In the genomic region with DNA sequence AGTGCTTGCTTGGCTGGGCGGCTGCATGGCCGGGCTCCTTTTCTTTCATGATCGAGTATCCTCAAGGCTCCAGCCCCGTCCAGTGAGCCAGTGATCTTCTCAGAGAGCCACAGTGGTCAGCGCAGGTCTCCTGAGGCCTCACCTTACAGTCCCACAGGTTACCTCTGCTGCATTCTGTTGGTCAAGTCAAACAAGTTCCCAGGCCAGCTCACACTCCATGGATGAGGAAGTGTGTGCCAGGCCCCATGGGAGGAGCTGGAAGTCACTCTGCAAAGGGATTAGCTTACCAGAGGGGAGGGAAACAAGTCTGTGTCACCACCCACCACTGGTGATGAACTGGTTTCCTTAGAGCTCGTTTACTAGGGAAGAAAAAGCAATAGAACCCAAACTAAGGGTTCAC, we compare ENCODE assay signal across 24 mouse cellular contexts. TPM values are rescaled to one million over a fixed set of nuclear protein-coding genes. Genes with fewer than 3 reads are reported as not detected.
"Had no signal": no experiment of that assay in that cellular context is flagged by ENCODE, and none has a peak within 500 bp of the region (broad histone marks: within the 10 kb centered on the region; RNA-seq: fewer than 3 reads in every experiment).

No protein-coding gene starts in this region.

- DNase-seq: kidney, postnatal 10 days; kidney, postnatal 36 days; liver; lung, postnatal 10 days; lung, postnatal 36 days; retina, postnatal 1 day; right cerebral cortex, postnatal 25 days; spleen, adult 18-20 months; thymus, adult 2 months; thymus, postnatal 14 days; thymus, postnatal 4 days had no signal

- H3K4me2 ChIP-seq: limb, embryonic 13.5 days; liver, embryonic 12.5 days; liver, embryonic 15.5 days; lung, embryonic 15.5 days; midbrain, embryonic 13.5 days; neural tube, embryonic 13.5 days; stomach, embryonic 15.5 days had no signal

- H3K4me3 ChIP-seq: limb, embryonic 10.5 days; limb, embryonic 13.5 days; liver, embryonic 12.5 days; liver, embryonic 15.5 days; lung, embryonic 15.5 days; megakaryocyte, embryonic 14.5 days; midbrain, embryonic 10.5 days; midbrain, embryonic 13.5 days; myocyte; neural tube, embryonic 13.5 days; stomach, embryonic 15.5 days had no signal

- H3K9ac ChIP-seq: limb, embryonic 13.5 days; liver, embryonic 12.5 days; liver, embryonic 15.5 days; lung, embryonic 15.5 days; midbrain, embryonic 13.5 days; neural tube, embryonic 13.5 days; stomach, embryonic 15.5 days had no signal

- H3K27me3 ChIP-seq: limb, embryonic 13.5 days; liver, embryonic 12.5 days; liver, embryonic 15.5 days; lung, embryonic 15.5 days; midbrain, embryonic 13.5 days; neural tube, embryonic 13.5 days; stomach, embryonic 15.5 days had no signal

- H3K36me3 ChIP-seq: limb, embryonic 10.5 days; liver, embryonic 12.5 days; liver, embryonic 15.5 days; lung, embryonic 15.5 days; midbrain, embryonic 13.5 days; neural tube, embryonic 13.5 days had no signal

- H3K4me1 ChIP-seq: limb, embryonic 13.5 days; liver, embryonic 15.5 days; megakaryocyte, embryonic 14.5 days; neural tube, embryonic 13.5 days; stomach, embryonic 15.5 days had no signal

- H3K27ac ChIP-seq: limb, embryonic 10.5 days; limb, embryonic 13.5 days; liver, embryonic 12.5 days; liver, embryonic 15.5 days; lung, embryonic 15.5 days; midbrain, embryonic 10.5 days; midbrain, embryonic 13.5 days; neural tube, embryonic 13.5 days; stomach, embryonic 15.5 days had no signal

- H3K9me3 ChIP-seq: limb, embryonic 10.5 days; limb, embryonic 13.5 days; liver, embryonic 12.5 days; liver, embryonic 15.5 days; lung, embryonic 15.5 days; midbrain, embryonic 10.5 days; midbrain, embryonic 13.5 days; neural tube, embryonic 13.5 days; stomach, embryonic 15.5 days had no signal

- ATAC-seq: liver, embryonic 12.5 days; midbrain, embryonic 13.5 days; midbrain, embryonic 16.5 days had no signal

RNA-seq across cellular contexts. Expression of a gene that starts 28.3 kb away (rescaled TPM):
- total RNA-seq: monocyte, adult 5-6 weeks had no signal
